Mouse (Mus musculus): ENCODE measurements at regions not wholly inside any gene's neighbourhood (a gene's known extent, or its start where the extent isn't known, plus 50 kb on each side); places are given as distances from the start of the nearest gene placed in this dataset.
A peak's percentile ranks its signal among the peaks of the same experiment; 100 is the strongest.
"Not testable (repeated sequence)": the region's sequence is repeated elsewhere in the genome, so short reads cannot be mapped to it uniquely, and the experiment has no call there.

- peak overlapping the region; percentile 53 for H3K9ac ChIP-seq
- H3K4me1 ChIP-seq = peaks cover 42% of the 10 kb centered on the region
- 51% methylated on average over 5 of the region's 5 CpGs for WGBS (ENCODE audit: insufficient replicate concordance)
- no peaks in the 10 kb centered on the region for H3K9me3 ChIP-seq (replicated peaks)
- no peak overlapping the region for H3K4me3 ChIP-seq
- H3K36me3 ChIP-seq = no peaks in the 10 kb centered on the region
- no peaks in the 10 kb centered on the region for H3K27me3 ChIP-seq (replicated peaks)
- H3K27ac ChIP-seq = peak overlapping the region; percentile 89
- ATAC-seq = peak; percentile 99
- H3K4me2 ChIP-seq = peak overlapping the region; percentile 29
Observed at GRCm38 (mm10) chr16:9085977-9086376, 256.1 kb downstream of the 1810013L24Rik start.

- WGBS (ENCODE audit: insufficient replicate concordance) = 74% methylated on average over 6 of the region's 6 CpGs
- no peak for ATAC-seq
- no peak overlapping the region for H3K9ac ChIP-seq
- H3K27me3 ChIP-seq (replicated peaks) = no peaks in the 10 kb centered on the region
- H3K4me1 ChIP-seq = peaks cover 15% of the 10 kb centered on the region
- H3K27ac ChIP-seq = no peak overlapping the region
- no peak overlapping the region for H3K4me2 ChIP-seq
- H3K4me3 ChIP-seq = no peak overlapping the region
- H3K9me3 ChIP-seq (replicated peaks) = no peaks in the 10 kb centered on the region
- H3K36me3 ChIP-seq = no peaks in the 10 kb centered on the region
Observed at GRCm38 (mm10) chr16:9091790-9092189, 261.9 kb downstream of the 1810013L24Rik start.

- no peaks in the 10 kb centered on the region for H3K9me3 ChIP-seq (replicated peaks)
- H3K4me1 ChIP-seq = peaks cover 10% of the 10 kb centered on the region; the same call in 1 of the 2 replicates
- H3K36me3 ChIP-seq = no peaks in the 10 kb centered on the region
- ATAC-seq = no peak
- H3K4me2 ChIP-seq = no peak overlapping the region
- no peak overlapping the region for H3K4me3 ChIP-seq
- 39% methylated on average over 11 of the region's 11 CpGs for WGBS (ENCODE audit: insufficient replicate concordance)
- no peaks in the 10 kb centered on the region for H3K27me3 ChIP-seq (replicated peaks)
- H3K9ac ChIP-seq = no peak overlapping the region
- H3K27ac ChIP-seq = no peak overlapping the region
Observed at GRCm38 (mm10) chr16:9092191-9092848, 262.4 kb downstream of the 1810013L24Rik start.

GRCm38 (mm10) chr16:9093593-9093992 lies 263.7 kb downstream of the 1810013L24Rik start:
- no peaks in the 10 kb centered on the region for H3K4me1 ChIP-seq
- H3K4me3 ChIP-seq = no peak overlapping the region
- no peaks in the 10 kb centered on the region for H3K9me3 ChIP-seq (replicated peaks)
- no peaks in the 10 kb centered on the region for H3K27me3 ChIP-seq (replicated peaks)
- no peak overlapping the region for H3K4me2 ChIP-seq
- no peak overlapping the region for H3K9ac ChIP-seq
- no peaks in the 10 kb centered on the region for H3K36me3 ChIP-seq
- no peak overlapping the region for H3K27ac ChIP-seq
- 39% methylated on average over 2 of the region's 2 CpGs for WGBS (ENCODE audit: insufficient replicate concordance)
- no peak for ATAC-seq

- Histone ChIP-seq H3K36me3 (no peaks in the 10 kb centered on the region), H3K27ac (no peak overlapping the region), H3K9me3 (replicated peaks) (no peaks in the 10 kb centered on the region), H3K27me3 (replicated peaks) (no peaks in the 10 kb centered on the region), H3K9ac (no peak overlapping the region), H3K4me3 (no peak overlapping the region), H3K4me2 (no peak overlapping the region), H3K4me1 (no peaks in the 10 kb centered on the region)
- WGBS (ENCODE audit: insufficient replicate concordance) = 51% methylated on average over 5 of the region's 5 CpGs
- ATAC-seq = no peak
Observed at GRCm38 (mm10) chr16:9094201-9094600, 264.3 kb downstream of the 1810013L24Rik start.

GRCm38 (mm10) chr16:9106211-9106610 lies 276.3 kb downstream of the 1810013L24Rik start:
- peaks cover 10% of the 10 kb centered on the region; the same call in 1 of the 2 replicates for H3K9me3 ChIP-seq (replicated peaks)
- ATAC-seq = no peak
- no peaks in the 10 kb centered on the region for H3K27me3 ChIP-seq (replicated peaks)
- no peaks in the 10 kb centered on the region for H3K36me3 ChIP-seq
- H3K27ac ChIP-seq = no peak overlapping the region
- no peak overlapping the region for H3K4me2 ChIP-seq
- no peak overlapping the region for H3K4me3 ChIP-seq
- H3K9ac ChIP-seq = no peak overlapping the region
- no peaks in the 10 kb centered on the region for H3K4me1 ChIP-seq
- 82% methylated on average over 11 of the region's 11 CpGs for WGBS (ENCODE audit: insufficient replicate concordance)

- H3K4me3 ChIP-seq; H3K27ac ChIP-seq; H3K4me1 ChIP-seq; H3K9ac ChIP-seq; H3K27me3 ChIP-seq (replicated peaks); H3K36me3 ChIP-seq; ATAC-seq; H3K4me2 ChIP-seq; H3K9me3 ChIP-seq (replicated peaks): not testable (repeated sequence)
- 69% methylated on average over 8 of the region's 8 CpGs for WGBS (ENCODE audit: insufficient replicate concordance)
Observed at GRCm38 (mm10) chr16:9106676-9107075, 276.8 kb downstream of the 1810013L24Rik start.

GRCm38 (mm10) chr16:9113801-9114200 lies 283.9 kb downstream of the 1810013L24Rik start:
- ATAC-seq = no peak
- 70% methylated on average over 3 of the region's 3 CpGs for WGBS (ENCODE audit: insufficient replicate concordance)

GRCm38 (mm10) chr16:9115548-9115947 lies 285.6 kb downstream of the 1810013L24Rik start:
- Histone ChIP-seq H3K27ac (no peak overlapping the region), H3K9me3 (replicated peaks) (no peaks in the 10 kb centered on the region), H3K36me3 (no peaks in the 10 kb centered on the region), H3K4me2 (no peak overlapping the region), H3K4me1 (no peaks in the 10 kb centered on the region), H3K4me3 (no peak overlapping the region), H3K27me3 (replicated peaks) (no peaks in the 10 kb centered on the region), H3K9ac (no peak overlapping the region)
- no peak for ATAC-seq
- 61% methylated on average over 5 of the region's 5 CpGs for WGBS (ENCODE audit: insufficient replicate concordance)

More at GRCm38 (mm10) chr16:9113801-9114200, 283.9 kb downstream of the 1810013L24Rik start:
- Histone ChIP-seq H3K9me3 (replicated peaks) (no peaks in the 10 kb centered on the region; the same call in 1 of the 2 replicates), H3K4me3 (no peak overlapping the region), H3K4me1 (no peaks in the 10 kb centered on the region), H3K4me2 (no peak overlapping the region), H3K36me3 (no peaks in the 10 kb centered on the region), H3K27me3 (replicated peaks) (no peaks in the 10 kb centered on the region), H3K27ac (no peak overlapping the region), H3K9ac (no peak overlapping the region)

- 48% methylated on average over 2 of the region's 2 CpGs for WGBS (ENCODE audit: insufficient replicate concordance)
- Histone ChIP-seq H3K4me2 (no peak overlapping the region), H3K36me3 (no peaks in the 10 kb centered on the region), H3K4me3 (no peak overlapping the region), H3K27ac (no peak overlapping the region), H3K9me3 (replicated peaks) (no peaks in the 10 kb centered on the region), H3K4me1 (no peaks in the 10 kb centered on the region), H3K27me3 (replicated peaks) (no peaks in the 10 kb centered on the region), H3K9ac (no peak overlapping the region)
- ATAC-seq = no peak
Observed at GRCm38 (mm10) chr16:9121581-9121980, 291.7 kb downstream of the 1810013L24Rik start.

GRCm38 (mm10) chr16:9132113-9132512 lies 302.2 kb downstream of the 1810013L24Rik start:
- H3K9ac ChIP-seq = no peak overlapping the region
- peak; percentile 65 for ATAC-seq
- 26% methylated on average over 3 of the region's 3 CpGs for WGBS (ENCODE audit: insufficient replicate concordance)
- H3K9me3 ChIP-seq (replicated peaks) = no peaks in the 10 kb centered on the region
- 0 out of 2 replicates have a peak, but pooled peaks cover 11% of the 10 kb centered on the region for H3K4me1 ChIP-seq
- H3K36me3 ChIP-seq = no peaks in the 10 kb centered on the region
- no peak overlapping the region for H3K4me3 ChIP-seq
- H3K27ac ChIP-seq = no peak overlapping the region
- H3K27me3 ChIP-seq (replicated peaks) = no peaks in the 10 kb centered on the region
- no peak overlapping the region for H3K4me2 ChIP-seq

- H3K4me1 ChIP-seq = 0 out of 2 replicates have a peak, but pooled peaks cover 11% of the 10 kb centered on the region
- no peaks in the 10 kb centered on the region for H3K36me3 ChIP-seq
- ATAC-seq = no peak
- H3K4me2 ChIP-seq = no peak overlapping the region
- H3K27me3 ChIP-seq (replicated peaks) = no peaks in the 10 kb centered on the region
- H3K9ac ChIP-seq = no peak overlapping the region
- peak overlapping the region; percentile 0; the same call in 1 of the 2 replicates for H3K27ac ChIP-seq
- H3K9me3 ChIP-seq (replicated peaks) = no peaks in the 10 kb centered on the region
- H3K4me3 ChIP-seq = no peak overlapping the region
Observed at GRCm38 (mm10) chr16:9132778-9133177, 302.9 kb downstream of the 1810013L24Rik start.

GRCm38 (mm10) chr16:9135377-9135776 lies 305.5 kb downstream of the 1810013L24Rik start:
- Histone ChIP-seq H3K9ac (no peak overlapping the region), H3K27me3 (replicated peaks) (no peaks in the 10 kb centered on the region), H3K27ac (no peak overlapping the region), H3K4me3 (no peak overlapping the region), H3K9me3 (replicated peaks) (no peaks in the 10 kb centered on the region), H3K4me2 (no peak overlapping the region), H3K4me1 (0 out of 2 replicates have a peak, but pooled peaks cover 11% of the 10 kb centered on the region), H3K36me3 (no peaks in the 10 kb centered on the region)
- 59% methylated on average over 8 of the region's 8 CpGs for WGBS (ENCODE audit: insufficient replicate concordance)
- ATAC-seq = no peak

Data from liver, embryonic 12.5 days (tissue).